Mouse (Mus musculus): ENCODE measurements around the gene Dync1li1. TPM values are rescaled to one million over a fixed set of nuclear protein-coding genes. Genes with fewer than 3 reads are reported as not detected.
A peak's percentile ranks its signal among the peaks of the same experiment; 100 is the strongest.

Dync1li1 gene
- total and polyA plus RNA-seq, 3 experiments, result 38.1 to 57.0 (median 43.6) TPM

- TF ChIP-seq RCOR1 (conservative IDR thresholded peaks at IDR 0.05; ENCODE audit: low read depth, low read length), result no peak; the same call in 1 of the 2 replicates
- peak; percentile 72; the same call in 1 of the 2 replicates for TF ChIP-seq ZMIZ1 (IDR thresholded peaks at IDR 0.05; ENCODE audit: low read depth, low read length)
- no peak for TF ChIP-seq E2F4 (IDR thresholded peaks at IDR 0.05; ENCODE audit: insufficient replicate concordance, low read depth, low read length)
- no peak for TF ChIP-seq RAD21 (IDR thresholded peaks at IDR 0.05; ENCODE audit: low read depth, low read length)
- peak; percentile 68 for TF ChIP-seq SIN3A (IDR thresholded peaks at IDR 0.05; ENCODE audit: low read length)
- TF ChIP-seq USF2 (conservative IDR thresholded peaks at IDR 0.05; ENCODE audit: low read depth, low read length), result no peak
- peak; percentile 69 for TF ChIP-seq HCFC1 (IDR thresholded peaks at IDR 0.05; ENCODE audit: low read depth, low read length)
- peak; percentile 56; the same call in 1 of the 2 replicates for TF ChIP-seq KAT2A (IDR thresholded peaks at IDR 0.05; ENCODE audit: insufficient replicate concordance, low read length)
- TF ChIP-seq MYC (IDR thresholded peaks at IDR 0.05; ENCODE audit: low read depth, low read length), result peak; percentile 47; the same call in 1 of the 2 replicates
- TF ChIP-seq IRF4 (IDR thresholded peaks at IDR 0.05; ENCODE audit: low read depth, low read length), result peak; percentile 34; the same call in 1 of the 2 replicates
- peak; percentile 88 for TF ChIP-seq POLR2A (IDR thresholded peaks at IDR 0.05; ENCODE audit: low read depth, low read length)
- no peak for TF ChIP-seq SMC3 (IDR thresholded peaks at IDR 0.05; ENCODE audit: low read depth, low read length)
- TF ChIP-seq POLR2AphosphoS2 (IDR thresholded peaks at IDR 0.05; ENCODE audit: low read depth, low read length), result peak; percentile 66; the same call in 1 of the 2 replicates
- no peak for TF ChIP-seq GABPA (IDR thresholded peaks at IDR 0.05; ENCODE audit: insufficient replicate concordance, low read depth, low read length)
- TF ChIP-seq MAZ (IDR thresholded peaks at IDR 0.05; ENCODE audit: low read depth, low read length), result peak; percentile 57; the same call in 1 of the 2 replicates
- no peak for TF ChIP-seq ZKSCAN1 (IDR thresholded peaks at IDR 0.05; ENCODE audit: borderline replicate concordance, low read depth, low read length)
- no peak for TF ChIP-seq ZC3H11A (IDR thresholded peaks at IDR 0.05; ENCODE audit: low read depth, low read length)
- peak; percentile 89 for TF ChIP-seq ELF1 (IDR thresholded peaks at IDR 0.05; ENCODE audit: low read depth, low read length)
- peak; percentile 78 for TF ChIP-seq MXI1 (IDR thresholded peaks at IDR 0.05; ENCODE audit: low read depth, low read length)
Measured at GRCm38 (mm10) chr9:114731011-114731755, 42.6 kb downstream of the Dync1li1 start, which contains the start of gene Cmtm6 (continued).

- H3K27me3 ChIP-seq (replicated peaks), result no peaks in the 10 kb centered on the region
- peak; percentile 67 for DNase-seq (ENCODE audit: extremely low read depth)
- TF ChIP-seq CTCF (conservative IDR thresholded peaks at IDR 0.05 in 1 of 2, IDR thresholded peaks at IDR 0.05 in 1 of 2; ENCODE audit: low read depth in 2 of 2, low read length in 2 of 2) (no peak), HCFC1 (IDR thresholded peaks at IDR 0.05; ENCODE audit: low read depth, low read length) (peak; percentile 62), BHLHE40 (IDR thresholded peaks at IDR 0.05; ENCODE audit: low read depth, low read length) (no peak), IRF4 (IDR thresholded peaks at IDR 0.05; ENCODE audit: low read depth, low read length) (0 out of 2 replicates have a peak, but pooled peaks have one; percentile 26), NRF1 (IDR thresholded peaks at IDR 0.05; ENCODE audit: low read depth, low read length) (peak; percentile 66), TBP (conservative IDR thresholded peaks at IDR 0.05; ENCODE audit: low read depth, low read length) (0 out of 2 replicates have a peak, but pooled peaks have one; percentile 34)
- in situ Hi-C loops (cut with MboI; ENCODE audit: low pct_ligation_motif_present, low pct_unique_long_range_greater_than_20kb, low sequenced_read_pairs), result no loop called here
- dilution Hi-C loops (cut with MboI; ENCODE audit: extremely low pct_ligation_motif_present, extremely low pct_unique_long_range_greater_than_20kb, low sequenced_read_pairs), result no loop called here
- H3K79me2 ChIP-seq (replicated peaks; ENCODE audit: control insufficient read depth, extremely low read depth, insufficient read depth, poor library complexity, severe bottlenecking), result peaks cover 32% of the 10 kb centered on the region
- peak overlapping the region; percentile 87 for H3K9ac ChIP-seq (ENCODE audit: insufficient read depth, low read depth)
- H3K27ac ChIP-seq (ENCODE audit: insufficient read depth, low read depth), result no peak overlapping the region
- H3K9me3 ChIP-seq (replicated peaks; ENCODE audit: low read length), result no peaks in the 10 kb centered on the region
- H3K4me1 ChIP-seq (ENCODE audit: control insufficient read depth in 1 of 2, insufficient read depth in 2 of 2), result peaks cover 4 to 39% of the 10 kb centered on the region in 2 experiments
- peaks cover 0 to 27% of the 10 kb centered on the region in 2 experiments for H3K36me3 ChIP-seq (replicated peaks in 1 of 2; ENCODE audit: control insufficient read depth in 1 of 2, insufficient read depth in 1 of 2, low read length in 1 of 2)
- peak overlapping the region; percentile 74 for H3K4me2 ChIP-seq (ENCODE audit: insufficient read depth, low read depth, poor library complexity, severe bottlenecking)
- peak overlapping the region; percentile 87 to 94 (median 92) for H3K4me3 ChIP-seq (replicated peaks in 1 of 3; ENCODE audit: low read depth in 2 of 3, low read length in 2 of 3, poor library complexity in 1 of 3)
Measured at GRCm38 (mm10) chr9:114731871-114732682, 43.5 kb downstream of the Dync1li1 start.

Data from CH12.LX (cell line).